Mouse (Mus musculus) gastrocnemius, postnatal 4 days (tissue): Measurements from ENCODE around the gene Wdr61. TPM values are rescaled to one million over a fixed set of nuclear protein-coding genes. Genes with fewer than 3 reads are reported as not detected.

ENCODE experiments used
- DNase-seq, 2 experiments: peaks; one replicate each; pipeline ENCODE4 v3.0.0; 2021 to 2022; ENCODE audit warnings: low spot score in 2 of 2, mixed read lengths in 2 of 2
- long read RNA-seq, 2 experiments: library from polyadenylated mRNA; stranded (forward); transcript quantifications; one replicate each; pipeline ENCODE4 v2.0.0; 2021
- total RNA-seq, 2 experiments: library from RNA; stranded (reverse); gene quantifications; 2 replicates each; pipeline ENCODE4 v1.2.3; 2021

Gene Wdr61
- 10 to 100 TPM; 44.2 to 45.1 TPM for total RNA-seq
- long read RNA-seq, experiment 1, transcript Wdr61-201 (11 exons, 1,187 nt), result minor isoform, 20 of 58 reads
- long read RNA-seq, experiment 1, transcript Wdr61-203 (11 exons, 1,290 nt), result major isoform, 24 of 58 reads
- long read RNA-seq, experiment 1, partial matches to known transcripts, result 7 of 58 reads
- long read RNA-seq, experiment 1, other reads (novel, unspliced or antisense), result 7 of 58 reads
- long read RNA-seq, experiment 2, transcript Wdr61-201 (11 exons, 1,187 nt), result major isoform, 14 of 36 reads
- long read RNA-seq, experiment 2, transcript Wdr61-203 (11 exons, 1,290 nt), result minor isoform, 11 of 36 reads
- long read RNA-seq, experiment 2, partial matches to known transcripts, result 6 of 36 reads
- long read RNA-seq, experiment 2, other reads (novel, unspliced or antisense), result 5 of 36 reads

GRCm38 (mm10) chr9:54733921-54734638 is at the start of gene Wdr61:
Gene Wdr61, minus strand, starts transcription at chr9:54734519.
- peak; percentile 98 for DNase-seq

GRCm38 (mm10) chr9:54784003-54784402 is 49.7 kb upstream of the Wdr61 start:
- DNase-seq, result no peak

- DNase-seq, result peak in 1 of 2 experiments; percentile 46
These were observed 48.2 kb upstream of the Wdr61 start for GRCm38 (mm10) chr9:54782504-54782903.

GRCm38 (mm10) chr9:54779280-54779679 is 45.0 kb upstream of the Wdr61 start:
- DNase-seq, result no peak

- no peak for DNase-seq
These were observed 42.2 kb upstream of the Wdr61 start for GRCm38 (mm10) chr9:54776451-54776982.

GRCm38 (mm10) chr9:54770140-54770780 is 35.9 kb upstream of the Wdr61 start:
- no peak for DNase-seq

GRCm38 (mm10) chr9:54765336-54766085 is 31.2 kb upstream of the Wdr61 start:
- no peak for DNase-seq

GRCm38 (mm10) chr9:54764561-54765217 is 30.4 kb upstream of the Wdr61 start, which contains the start of gene Crabp1:
Gene Crabp1, plus strand, starts transcription at chr9:54764748.
- DNase-seq, result peak in 1 of 2 experiments; percentile 29

GRCm38 (mm10) chr9:54764091-54764490 is 29.8 kb upstream of the Wdr61 start:
- DNase-seq, result no peak

GRCm38 (mm10) chr9:54759592-54759991 is 25.3 kb upstream of the Wdr61 start:
- DNase-seq, result no peak

- no peak for DNase-seq
These were observed 18.6 kb upstream of the Wdr61 start for GRCm38 (mm10) chr9:54752944-54753295.

- no peak for DNase-seq
These were observed 18.1 kb upstream of the Wdr61 start for GRCm38 (mm10) chr9:54752201-54752943.

- DNase-seq, result no peak
These were observed 17.4 kb upstream of the Wdr61 start for GRCm38 (mm10) chr9:54751684-54752083.

GRCm38 (mm10) chr9:54750215-54750981 is 16.1 kb upstream of the Wdr61 start:
- peak in 1 of 2 experiments; percentile 33 for DNase-seq

GRCm38 (mm10) chr9:54745740-54746370 is 11.5 kb upstream of the Wdr61 start:
- no peak for DNase-seq

- DNase-seq, result no peak
These were observed 9.6 kb upstream of the Wdr61 start for GRCm38 (mm10) chr9:54743891-54744290.

- peak in 1 of 2 experiments; percentile 57 for DNase-seq
These were observed 4.1 kb upstream of the Wdr61 start for GRCm38 (mm10) chr9:54738376-54738775.

- no peak for DNase-seq
These were observed 2.0 kb upstream of the Wdr61 start for GRCm38 (mm10) chr9:54736284-54736701.
